Mouse (Mus musculus): ENCODE measurements around the gene Nol6. TPM values are rescaled to one million over a fixed set of nuclear protein-coding genes. Genes with fewer than 3 reads are reported as not detected.
A peak's percentile ranks its signal among the peaks of the same experiment; 100 is the strongest.

The Nol6 gene
- total RNA-seq, 2 experiments from 2014 or later: 50.0 to 59.8 TPM

DNA sequence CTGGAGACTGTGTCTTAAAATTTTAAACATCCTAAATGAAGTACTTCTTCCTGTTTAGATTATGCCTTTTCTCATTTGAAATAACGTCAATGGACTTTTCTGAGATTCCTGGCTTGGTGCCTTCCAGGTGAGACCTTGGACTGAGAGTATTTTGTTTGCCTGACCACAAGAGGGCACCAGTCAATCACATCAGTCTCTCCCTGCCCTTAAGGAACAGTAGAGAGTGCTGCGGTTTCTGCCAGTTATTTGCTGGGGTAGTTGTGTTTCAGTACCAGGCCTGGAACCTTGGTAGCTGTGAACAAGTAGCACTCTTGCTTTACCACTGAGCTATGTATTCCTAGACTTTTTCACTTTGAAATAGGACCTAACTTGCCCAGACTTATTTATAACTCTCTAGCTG lies 5.2 kb upstream of the Nol6 start:
- DNase-seq (ENCODE audit: low spot score in 2 of 2): peak; percentile 58 to 59

DNA sequence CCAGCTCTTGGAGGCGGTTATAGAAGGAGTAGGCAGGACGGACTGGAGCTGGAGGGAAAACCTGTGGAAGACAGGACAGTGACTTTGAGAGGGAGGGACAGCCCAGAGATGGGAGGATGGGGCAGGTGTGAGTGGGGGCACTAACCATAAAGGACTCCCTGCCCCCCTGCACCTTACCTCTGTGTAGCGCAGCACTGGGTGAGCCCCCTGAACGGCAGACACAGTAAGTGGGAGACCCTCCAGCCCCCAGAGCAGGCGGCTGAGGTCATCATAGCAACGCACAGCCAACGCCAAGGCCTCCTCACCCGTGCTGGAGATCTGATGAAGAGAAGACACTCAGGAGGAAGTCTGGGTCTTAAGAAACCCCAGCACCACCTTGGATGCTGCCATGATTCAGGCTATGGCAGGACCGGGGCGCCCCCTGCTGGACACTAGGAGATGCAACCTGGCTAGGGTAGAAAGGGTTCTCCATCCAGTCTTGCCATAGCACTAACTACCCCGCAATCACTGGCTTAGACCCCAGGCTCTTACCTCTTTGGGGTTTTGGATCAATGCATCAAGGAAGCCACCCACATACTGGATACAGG lies 5.5 kb downstream of the Nol6 start:
- DNase-seq (ENCODE audit: low spot score in 2 of 2): peak; percentile 56 to 74

DNA sequence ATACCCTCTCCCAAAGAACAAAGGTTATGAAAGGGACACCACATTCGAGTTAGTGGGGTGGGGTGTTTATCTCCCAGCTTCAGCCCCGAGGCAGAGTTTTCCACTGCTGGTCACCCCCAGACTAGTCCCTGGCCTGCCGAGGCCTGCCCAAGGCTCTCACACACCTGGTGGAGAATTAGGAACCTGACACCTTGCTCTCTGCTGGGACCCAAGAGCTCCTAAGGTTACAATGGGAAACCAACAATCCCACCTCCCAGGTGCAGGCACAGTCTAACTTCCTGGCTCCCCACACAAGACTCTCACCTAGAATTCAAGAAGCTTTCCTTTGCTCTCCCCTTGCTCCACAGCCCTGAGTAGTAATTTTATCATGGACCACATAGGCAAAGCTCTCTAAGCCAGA lies 7.4 kb downstream of the Nol6 start:
- no peak for DNase-seq (ENCODE audit: low spot score in 2 of 2)

DNA sequence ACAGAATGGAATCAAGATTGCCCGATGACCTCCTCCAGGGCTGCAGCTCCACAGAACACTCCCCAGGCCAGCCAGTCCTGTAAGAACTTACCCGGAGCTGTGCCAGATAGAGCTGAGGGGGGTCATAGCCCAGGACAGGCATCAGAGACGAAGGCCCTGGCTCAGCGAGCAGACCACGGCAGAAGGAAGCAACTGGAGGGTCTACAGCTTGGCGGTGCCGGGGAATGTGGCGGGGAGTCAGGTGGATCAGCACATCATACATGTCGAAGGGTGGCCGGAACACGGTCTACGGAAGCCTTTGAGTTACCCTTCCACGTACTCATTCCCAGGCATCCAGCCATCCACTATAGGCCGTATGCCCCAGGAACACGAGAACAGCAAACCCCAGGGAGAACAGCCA lies 8.5 kb downstream of the Nol6 start:
- no peak for DNase-seq (ENCODE audit: low spot score in 2 of 2)

DNA sequence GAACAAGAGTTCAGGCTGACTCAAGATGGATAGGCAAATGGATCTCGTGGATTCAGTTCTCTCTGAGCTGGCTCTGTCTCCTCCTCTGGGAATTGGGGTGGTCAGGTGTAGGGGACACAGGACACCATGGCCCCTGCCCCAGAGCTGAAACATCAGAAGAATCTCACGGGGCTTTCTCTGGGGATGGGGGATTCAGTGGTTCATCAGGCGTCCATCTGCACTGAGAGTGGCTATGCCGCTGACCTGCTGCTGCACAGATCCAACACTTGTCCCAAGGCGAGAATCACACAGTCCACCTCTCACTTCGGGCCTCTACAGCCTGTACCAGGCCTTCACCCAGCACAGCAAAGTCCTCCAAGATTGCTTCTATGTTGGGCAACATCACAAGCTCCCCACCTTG lies 9.2 kb downstream of the Nol6 start:
- no peak for DNase-seq (ENCODE audit: low spot score in 2 of 2)

DNA sequence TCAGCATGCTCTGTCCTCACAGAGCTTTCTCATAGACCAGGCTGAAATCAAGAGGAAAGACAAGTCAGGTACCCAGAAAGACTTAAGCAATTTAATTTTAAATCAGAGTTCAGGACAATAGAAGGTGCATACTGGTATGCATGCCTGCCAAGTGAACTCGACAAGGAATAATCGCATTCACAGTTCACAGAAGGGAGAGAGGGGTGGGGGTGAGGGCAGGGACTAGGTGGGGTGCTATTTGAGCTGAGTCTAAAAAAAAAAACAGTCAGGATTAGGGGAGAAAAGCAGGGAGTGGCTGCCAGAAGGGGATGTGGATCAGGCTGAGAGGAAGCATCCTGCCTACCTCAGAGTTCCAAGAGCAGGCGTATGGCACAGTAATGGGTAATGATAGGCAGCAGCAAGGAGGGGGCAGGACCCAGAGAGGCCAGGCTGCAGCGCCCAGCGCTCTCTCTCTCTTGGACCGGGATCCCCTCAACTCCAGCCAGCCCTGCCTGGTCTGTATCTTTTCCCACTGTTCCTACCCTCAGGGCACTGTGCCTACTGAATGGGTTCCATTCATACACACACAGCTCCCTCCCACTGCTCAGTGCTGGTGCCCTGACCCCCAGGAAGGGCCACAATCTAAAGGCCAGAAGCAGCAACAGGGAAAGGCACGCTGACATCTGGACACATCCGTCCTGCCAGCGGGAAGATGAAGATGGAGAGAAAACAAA lies 9.7 kb downstream of the Nol6 start:
- no peak for DNase-seq (ENCODE audit: low spot score in 2 of 2)

DNA sequence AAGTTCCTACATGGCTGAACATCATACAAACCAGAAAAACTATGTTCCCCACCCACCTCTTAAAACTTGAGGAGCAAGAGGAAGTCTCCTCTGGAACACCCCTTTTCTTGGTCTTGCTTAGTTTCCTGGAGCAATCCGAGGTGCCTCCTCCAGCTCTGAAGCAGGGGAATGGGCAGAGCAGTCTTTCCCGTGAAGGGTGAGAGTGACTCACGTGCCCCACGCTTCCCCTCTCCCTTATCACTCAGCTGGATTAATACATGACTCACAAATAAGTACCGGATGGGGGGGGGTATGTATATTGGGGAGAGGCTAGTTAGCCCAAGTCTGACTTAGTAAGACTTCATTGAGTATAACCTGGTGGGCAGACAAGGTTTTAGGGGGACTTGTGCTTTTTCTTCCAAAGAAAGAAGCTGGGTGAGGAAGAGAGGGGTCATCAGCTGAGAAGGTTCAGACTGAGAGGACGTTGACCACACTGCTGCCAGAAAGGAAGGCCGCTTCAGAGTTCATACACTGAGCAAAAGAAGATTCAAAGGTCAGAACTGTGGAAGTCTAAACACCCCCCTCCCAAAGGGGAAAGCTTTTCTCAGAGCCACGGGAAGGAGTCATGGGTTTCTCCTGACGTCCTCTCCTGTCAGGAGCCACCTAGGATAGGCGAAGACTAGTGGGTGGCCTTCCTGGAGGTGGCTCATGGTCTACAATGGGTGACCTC lies 15.4 kb downstream of the Nol6 start:
- DNase-seq (ENCODE audit: low spot score in 2 of 2): no peak

DNA sequence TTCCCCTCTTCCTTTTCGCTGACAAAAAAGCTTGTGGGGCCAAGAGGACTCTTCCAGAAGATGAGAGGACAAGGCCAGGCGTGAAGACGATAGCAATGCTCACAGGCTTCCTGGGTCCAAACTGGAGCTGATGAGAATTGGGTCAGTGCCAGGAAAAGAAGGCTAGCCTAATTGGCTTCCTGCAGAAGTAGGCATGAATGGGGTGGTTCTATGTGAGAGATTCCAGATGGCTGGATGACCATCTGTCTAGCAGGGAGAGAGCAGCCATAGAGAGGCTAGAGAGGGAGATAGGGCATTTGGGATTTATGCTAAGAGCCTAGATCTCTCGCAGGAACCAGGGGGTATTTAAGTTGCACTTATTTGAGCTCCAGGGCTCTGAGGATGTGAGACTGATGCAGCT lies 16.8 kb downstream of the Nol6 start:
- no peak for DNase-seq (ENCODE audit: low spot score in 2 of 2)

DNA sequence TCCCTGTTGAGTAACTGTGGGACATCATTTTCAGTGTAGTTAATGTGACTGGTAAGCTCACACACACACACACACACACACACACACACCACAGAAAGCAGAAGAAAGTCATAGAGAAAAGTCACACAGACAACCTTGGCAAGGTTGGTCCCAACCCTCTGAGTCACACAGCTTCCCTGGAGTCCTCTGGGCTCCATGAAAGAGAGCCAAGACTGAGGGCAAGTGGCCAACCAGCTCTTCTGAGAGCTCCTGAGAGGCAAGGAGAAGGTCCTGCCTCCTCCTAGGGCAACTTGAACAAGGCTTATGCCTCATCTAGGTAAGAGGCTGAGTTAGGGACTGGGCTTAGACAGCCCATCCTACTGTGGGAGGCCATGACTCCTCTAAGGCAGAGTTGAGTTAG lies 21.4 kb downstream of the Nol6 start:
- DNase-seq (ENCODE audit: low spot score in 2 of 2): peak in 1 of 2 experiments; percentile 38

DNA sequence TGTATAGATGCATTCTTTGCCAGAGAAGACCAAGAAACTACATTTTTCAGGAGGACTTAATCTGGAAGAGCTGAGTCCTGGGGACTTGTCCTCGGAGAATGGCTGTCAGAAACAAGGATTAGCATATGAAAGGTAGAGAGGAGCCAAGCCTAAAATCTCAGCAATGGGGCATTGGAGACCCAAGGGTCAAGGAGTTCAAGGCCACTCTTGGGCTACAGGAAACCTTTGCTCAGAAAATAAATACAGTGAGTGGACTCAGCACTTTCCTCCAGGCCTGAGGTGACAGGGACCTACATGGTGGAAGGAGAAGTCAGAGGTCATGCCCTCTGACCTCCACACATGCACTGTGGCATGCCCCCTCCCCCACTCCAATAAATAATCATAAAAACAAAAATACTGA lies 23.3 kb downstream of the Nol6 start:
- no peak for DNase-seq (ENCODE audit: low spot score in 2 of 2)

DNA sequence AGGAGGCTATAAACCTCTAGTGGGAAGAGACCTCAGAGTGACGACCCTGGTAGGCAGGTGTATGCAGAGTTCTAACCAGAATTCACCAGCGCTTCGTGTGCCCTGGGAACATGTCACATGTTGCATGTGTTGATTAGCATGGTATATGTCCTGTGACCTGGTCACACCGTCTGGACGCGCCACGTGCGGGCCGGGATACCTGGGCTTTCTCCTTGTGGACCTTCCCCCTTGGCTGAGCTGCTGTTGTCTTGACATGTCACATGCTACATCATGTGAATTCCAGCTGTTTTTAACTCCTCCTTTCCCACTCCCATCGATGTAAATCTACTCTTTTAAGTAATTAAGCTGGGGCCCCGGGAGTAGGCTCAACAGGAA lies 25.7 kb downstream of the Nol6 start:
- no peak for DNase-seq (ENCODE audit: low spot score in 2 of 2)

DNA sequence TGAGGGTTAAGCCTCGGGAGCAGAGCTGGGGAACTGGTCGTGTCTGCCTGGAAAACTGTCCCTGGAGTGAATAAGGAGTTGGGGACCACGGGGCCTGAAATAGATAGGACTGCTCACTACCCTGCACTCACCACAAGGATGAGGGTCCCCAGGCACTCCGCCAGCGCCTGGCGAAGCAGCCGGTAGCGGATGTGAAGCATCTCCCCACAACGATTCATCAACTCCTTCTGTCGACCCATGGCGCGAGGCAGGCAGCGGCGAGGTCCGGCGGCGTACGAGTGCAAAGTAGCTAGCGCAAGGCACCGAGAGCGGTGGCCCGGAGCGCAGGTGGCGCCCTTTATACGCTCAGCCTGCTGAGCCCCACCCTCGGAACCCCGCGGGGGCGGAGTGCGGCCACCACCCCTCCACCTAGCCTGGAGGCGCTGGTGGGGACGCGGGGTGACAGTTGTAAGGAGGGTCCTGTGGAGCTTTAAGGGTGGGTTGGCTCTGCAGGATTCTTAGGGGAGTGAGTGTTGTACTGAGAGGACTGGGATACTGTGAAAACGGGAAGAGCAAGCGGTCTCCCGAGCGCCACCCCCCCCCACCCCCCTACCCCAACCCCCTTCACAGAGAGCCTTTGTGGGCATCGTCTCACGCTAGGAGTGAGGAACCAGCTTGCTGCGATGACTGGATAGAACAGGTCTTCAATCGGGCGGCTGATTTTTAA lies 26.2 kb downstream of the Nol6 start, which contains the start of gene Aqp3:
TSS of gene Aqp3 (minus strand) at position 313 of the 706 bp plus-strand sequence.
- DNase-seq (ENCODE audit: low spot score in 2 of 2): peak; percentile 30 to 44

DNA sequence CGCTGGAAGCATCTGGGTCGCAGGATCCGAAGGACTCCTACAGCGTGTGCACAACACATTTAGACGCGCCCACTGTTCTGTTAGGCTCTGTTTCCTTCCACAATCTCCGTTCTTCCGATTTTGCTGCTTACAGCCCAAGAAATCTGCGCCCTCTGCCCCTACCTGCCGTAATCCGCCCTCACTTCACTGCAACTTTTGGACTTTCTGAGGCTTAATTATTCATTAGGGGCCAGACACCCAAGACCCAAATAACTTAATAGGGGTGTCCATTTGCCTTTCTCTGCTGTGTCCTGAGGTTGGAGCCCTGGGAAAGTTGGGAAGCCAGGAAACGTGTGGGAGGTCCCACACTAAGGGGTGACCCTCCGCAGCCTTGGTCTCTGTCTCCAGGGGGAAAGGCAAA lies 26.9 kb downstream of the Nol6 start:
- no peak for DNase-seq (ENCODE audit: low spot score in 2 of 2)

DNA sequence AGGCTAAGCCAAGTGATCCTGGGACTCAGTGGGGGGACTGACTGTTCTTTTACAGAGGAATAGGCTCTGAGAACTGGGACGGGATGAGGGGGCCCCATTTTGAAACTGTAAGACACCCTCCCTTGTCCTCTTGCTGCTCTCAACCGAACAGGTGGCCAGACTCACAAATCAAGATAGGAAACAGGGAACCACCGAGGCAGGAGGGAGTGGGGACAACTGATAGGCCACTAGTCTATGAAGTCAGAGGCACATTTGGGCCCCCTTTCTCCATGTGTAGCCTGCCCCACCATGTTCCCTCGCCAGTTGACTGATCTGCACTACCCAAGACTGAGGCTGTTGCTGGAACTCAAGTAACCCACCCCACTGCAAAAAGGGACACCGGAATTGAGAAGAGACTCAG lies 27.5 kb downstream of the Nol6 start:
- DNase-seq (ENCODE audit: low spot score in 2 of 2): no peak

DNA sequence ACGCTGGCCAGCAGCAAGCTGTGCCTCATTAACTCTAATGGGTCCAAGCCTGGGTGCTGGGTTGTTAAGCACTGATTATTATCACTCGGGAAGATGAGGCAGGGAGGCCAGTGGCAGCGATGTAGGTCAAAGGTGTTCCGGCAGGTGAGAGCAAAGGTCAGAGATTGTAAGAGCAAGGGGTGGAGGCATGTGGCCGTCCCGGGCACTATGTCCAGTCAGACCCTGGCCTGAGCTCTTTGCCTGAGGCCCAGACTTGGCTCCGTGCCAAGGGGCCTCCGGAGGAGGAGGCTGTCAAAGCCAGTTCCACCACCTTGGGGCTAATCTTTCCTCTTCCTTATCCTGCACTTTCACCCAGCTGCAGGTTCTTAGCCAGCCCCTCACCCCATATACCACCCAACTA lies 28.1 kb downstream of the Nol6 start:
- DNase-seq (ENCODE audit: low spot score in 2 of 2): no peak

DNA sequence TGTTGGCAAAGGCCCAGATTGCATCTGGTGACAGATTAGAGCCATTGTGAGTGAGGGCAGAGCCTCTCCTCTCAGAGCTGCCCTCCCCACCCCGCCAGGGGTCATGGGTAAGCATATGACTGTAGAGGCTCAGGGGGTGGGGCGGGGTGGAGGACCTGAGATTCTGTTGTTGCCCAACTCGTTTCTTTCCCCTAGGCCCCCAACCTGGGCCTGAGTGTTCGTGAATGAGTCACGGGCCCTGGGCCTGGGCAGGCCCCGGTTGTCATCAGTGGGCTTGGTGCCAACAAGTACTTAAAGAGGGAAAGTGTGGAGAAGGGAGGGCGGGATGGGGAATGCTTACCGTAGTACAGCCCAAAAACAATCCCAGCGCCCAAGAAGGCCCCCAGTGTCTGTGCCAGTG lies 29.9 kb downstream of the Nol6 start:
- DNase-seq (ENCODE audit: low spot score in 2 of 2): peak in 1 of 2 experiments; percentile 38

DNA sequence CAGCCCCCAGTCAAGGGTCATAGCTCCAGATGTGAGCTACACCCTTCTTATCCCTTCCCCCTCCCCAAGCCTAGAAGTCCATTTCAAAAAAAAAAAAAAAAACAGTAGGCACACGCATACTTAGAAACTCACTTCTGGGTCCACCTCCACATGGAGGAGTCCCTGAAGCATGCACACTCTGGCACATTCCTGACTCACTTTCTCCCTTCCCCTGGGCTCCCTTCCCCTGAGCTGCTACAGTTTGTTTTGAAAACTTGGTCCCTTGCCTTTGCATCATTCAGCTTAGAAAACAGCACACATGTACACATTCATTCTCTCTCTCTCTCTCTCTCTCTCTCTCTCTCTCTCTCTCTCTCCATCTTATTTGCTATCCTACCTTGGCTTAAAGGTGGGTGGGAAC lies 31.3 kb downstream of the Nol6 start:
- no peak for DNase-seq (ENCODE audit: low spot score in 2 of 2)

DNA sequence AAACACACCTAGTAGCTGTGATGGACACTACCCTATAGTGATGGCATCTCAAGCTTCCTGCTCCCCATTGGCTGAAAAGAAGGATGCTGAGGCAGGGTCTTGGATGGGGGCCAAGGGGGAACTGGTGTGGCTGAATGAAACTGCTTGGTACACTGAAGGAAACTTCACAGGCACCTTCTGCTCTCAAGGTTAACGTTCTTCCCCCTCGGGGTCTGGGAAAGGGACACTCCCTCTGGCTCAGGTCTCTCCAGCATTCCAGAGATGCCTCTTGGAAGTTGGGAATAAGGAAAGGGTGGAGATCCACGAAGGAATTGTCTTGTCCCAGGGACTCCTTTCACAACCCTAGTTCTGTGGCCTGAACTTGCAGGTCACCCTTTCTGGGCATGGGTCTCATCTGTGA lies 32.9 kb downstream of the Nol6 start:
- no peak for DNase-seq (ENCODE audit: low spot score in 2 of 2)

DNA sequence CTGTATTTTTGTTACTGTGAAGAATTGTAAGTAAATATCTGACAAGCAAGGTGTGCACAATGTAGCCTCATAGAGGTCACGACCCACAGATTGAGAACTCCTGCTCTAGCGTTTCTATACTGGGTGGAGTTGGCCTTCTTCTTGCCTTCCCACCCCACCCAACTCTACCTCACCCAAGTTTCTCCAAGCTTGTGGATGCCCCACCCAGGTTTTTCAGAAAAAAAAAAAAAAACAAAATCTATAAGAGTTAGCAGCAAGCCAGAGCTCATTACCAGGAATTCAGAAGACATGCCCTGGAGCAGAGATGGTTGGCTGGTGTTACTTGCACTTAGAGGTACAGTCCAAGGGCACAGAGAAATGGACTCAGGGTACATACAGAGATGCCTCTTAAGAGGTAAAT lies 34.5 kb downstream of the Nol6 start:
- DNase-seq (ENCODE audit: low spot score in 2 of 2): no peak

DNA sequence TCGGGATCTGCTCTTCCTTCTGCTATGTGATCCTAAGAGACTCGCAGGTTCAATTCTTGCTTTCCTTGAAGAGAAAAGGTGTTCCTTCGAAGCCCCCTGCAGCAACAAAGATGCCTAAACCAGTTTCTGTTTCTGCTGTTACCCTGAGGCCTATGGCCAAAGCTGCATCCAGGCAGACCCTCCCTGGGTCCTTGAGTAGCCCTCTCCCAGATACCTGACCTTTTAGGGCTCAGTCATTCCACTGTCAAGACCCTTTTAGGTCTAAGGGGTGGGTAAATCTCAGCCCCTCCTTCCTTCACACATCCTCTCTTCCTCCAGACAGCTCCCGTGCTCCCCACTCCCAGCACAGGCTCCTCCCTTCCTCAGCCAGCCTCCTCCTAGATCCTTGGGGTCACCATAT lies 35.1 kb downstream of the Nol6 start:
- no peak for DNase-seq (ENCODE audit: low spot score in 2 of 2)

DNA sequence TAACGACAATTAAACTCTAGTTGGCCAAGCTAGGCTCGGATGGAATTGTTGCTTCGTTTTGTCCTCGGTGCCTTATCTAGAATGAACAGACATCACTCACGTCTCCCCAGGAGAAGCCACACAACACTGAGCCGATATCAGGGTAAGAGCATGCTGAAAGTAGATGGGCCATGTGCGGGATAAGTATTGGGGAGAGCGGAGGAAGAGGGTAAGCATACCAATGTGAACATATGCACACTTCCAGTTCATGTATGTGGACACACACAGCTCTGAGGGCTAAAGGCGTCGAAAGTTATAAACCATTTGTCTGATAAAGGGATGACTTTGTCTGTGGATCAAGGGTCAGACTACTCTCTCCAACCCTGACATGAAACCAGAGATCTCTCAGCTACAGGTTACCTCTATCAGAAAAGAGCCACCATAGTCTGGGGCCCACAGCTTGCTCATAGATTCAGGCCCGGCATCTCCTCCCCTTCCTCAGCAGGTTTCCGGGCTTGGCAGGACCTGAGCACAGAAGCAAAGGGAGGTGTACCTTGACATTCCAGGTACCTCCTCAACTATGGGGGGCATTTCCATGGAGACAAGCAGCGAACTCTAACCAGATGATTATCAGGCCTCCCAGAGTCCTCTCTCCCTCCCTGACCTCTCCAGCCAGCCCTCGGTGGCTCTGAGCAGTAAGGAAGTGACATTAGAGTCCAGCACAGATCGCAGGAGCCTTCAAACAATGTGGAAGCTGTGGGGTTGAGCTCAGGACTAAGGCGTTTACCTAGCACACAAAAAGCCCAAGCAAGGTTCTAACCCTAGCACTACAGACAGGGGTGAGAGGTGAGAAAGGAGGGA lies 36.6 kb downstream of the Nol6 start:
- no peak for DNase-seq (ENCODE audit: low spot score in 2 of 2)

Data from adrenal gland, adult 18-20 months (tissue).